Mouse (Mus musculus): Measurements from ENCODE around the gene Plekhg2.

Gene Plekhg2

DNA sequence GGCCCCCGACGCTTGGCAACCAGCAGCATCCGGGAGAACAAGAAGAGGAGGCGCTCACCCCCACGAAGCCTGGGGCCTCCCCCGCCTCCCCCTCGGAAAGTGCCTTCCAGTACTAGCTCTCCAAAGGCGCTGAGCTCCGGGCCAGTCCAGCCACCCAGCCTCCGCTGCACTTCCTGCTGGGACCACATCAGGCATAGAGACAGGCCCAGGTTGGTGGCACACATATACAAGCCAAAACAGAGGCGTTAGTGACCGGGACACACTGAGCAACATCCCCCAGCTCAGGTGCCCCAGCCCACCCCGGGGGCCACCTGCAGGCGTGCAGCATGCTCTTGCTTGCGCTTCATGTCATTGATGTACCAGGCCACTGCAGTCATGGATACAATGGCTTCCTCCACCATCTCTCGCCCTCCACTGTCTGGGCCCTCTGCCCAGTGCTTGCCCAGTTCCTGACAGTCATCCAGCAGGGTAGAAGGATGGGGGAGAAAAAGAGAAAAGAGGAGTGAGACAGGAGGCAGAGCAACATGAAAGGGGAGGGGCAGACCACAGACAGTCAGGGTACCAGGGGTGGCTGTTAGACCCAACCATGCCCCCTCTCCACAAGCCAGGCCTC, 4.6 kb downstream of the Plekhg2 start:
- DNase-seq (ENCODE audit: low spot score) = no peak

GRCm38 (mm10) chr7:28362441-28363060, 9.8 kb downstream of the Plekhg2 start:
- no peak for DNase-seq (ENCODE audit: low spot score)

- no peak for DNase-seq (ENCODE audit: low spot score)
Observed at GRCm38 (mm10) chr7:28361647-28362341, 10.6 kb downstream of the Plekhg2 start.

GRCm38 (mm10) chr7:28360291-28360690, 12.1 kb downstream of the Plekhg2 start:
- no peak for DNase-seq (ENCODE audit: low spot score)

DNA sequence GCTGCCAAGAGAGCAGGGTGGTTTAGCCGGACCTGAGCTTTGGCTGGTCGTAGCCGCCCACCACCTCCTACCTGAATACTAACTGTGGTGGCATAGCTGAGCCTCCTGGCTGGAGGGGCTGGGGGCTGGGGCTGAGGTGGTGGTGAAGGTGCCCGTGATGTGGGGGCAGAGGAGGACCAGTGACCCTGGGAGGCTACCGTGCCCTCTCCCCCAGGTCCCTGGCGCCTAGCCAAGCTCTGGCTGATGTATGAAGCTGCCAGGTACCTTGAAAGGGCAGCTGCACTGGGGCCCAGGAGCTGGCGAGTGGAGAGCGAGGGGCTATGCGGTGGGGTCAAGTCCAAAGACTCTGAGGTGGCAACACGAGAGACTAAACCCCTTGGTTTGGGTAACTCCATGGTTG, 12.5 kb downstream of the Plekhg2 start:
- DNase-seq (ENCODE audit: low spot score) = no peak

- no peak for DNase-seq (ENCODE audit: low spot score)
Observed at GRCm38 (mm10) chr7:28358431-28358830, 14.0 kb downstream of the Plekhg2 start.

GRCm38 (mm10) chr7:28357984-28358383, 14.4 kb downstream of the Plekhg2 start:
- no peak for DNase-seq (ENCODE audit: low spot score)

- DNase-seq (ENCODE audit: low spot score) = no peak
Observed at GRCm38 (mm10) chr7:28356981-28357380, 15.4 kb downstream of the Plekhg2 start.

- no peak for DNase-seq (ENCODE audit: low spot score)
Observed at GRCm38 (mm10) chr7:28355221-28355620, 17.2 kb downstream of the Plekhg2 start.

GRCm38 (mm10) chr7:28354596-28354995, 17.8 kb downstream of the Plekhg2 start:
- no peak for DNase-seq (ENCODE audit: low spot score)

- DNase-seq (ENCODE audit: low spot score) = no peak
Observed at GRCm38 (mm10) chr7:28354113-28354581, 18.3 kb downstream of the Plekhg2 start.

GRCm38 (mm10) chr7:28353267-28353666, 19.1 kb downstream of the Plekhg2 start:
- DNase-seq (ENCODE audit: low spot score) = no peak

DNA sequence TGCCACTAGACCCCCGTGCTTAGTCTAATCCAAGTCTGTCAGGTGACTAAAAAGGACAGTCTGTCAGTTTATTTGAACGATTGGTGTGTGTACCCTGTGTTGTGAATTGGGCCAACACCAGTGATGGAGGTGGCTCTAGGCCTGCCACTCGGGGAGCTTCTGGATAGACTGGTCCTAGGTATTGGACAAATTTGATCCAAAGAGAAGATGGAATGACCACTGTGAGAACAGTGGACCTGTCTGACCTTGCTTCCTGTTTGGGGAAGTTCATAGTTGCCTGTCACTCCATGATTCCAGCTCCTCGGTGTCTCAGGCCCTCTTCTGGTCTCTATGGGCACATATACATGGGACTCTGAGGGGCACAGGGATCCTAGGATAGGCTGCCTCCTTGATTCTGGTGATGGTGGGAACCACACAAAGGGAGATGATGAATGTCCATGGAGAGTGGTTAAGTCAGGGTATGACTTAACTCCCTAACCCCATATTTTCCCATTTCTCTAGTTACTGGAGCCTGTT, 20.7 kb downstream of the Plekhg2 start:
- DNase-seq (ENCODE audit: low spot score) = no peak

DNA sequence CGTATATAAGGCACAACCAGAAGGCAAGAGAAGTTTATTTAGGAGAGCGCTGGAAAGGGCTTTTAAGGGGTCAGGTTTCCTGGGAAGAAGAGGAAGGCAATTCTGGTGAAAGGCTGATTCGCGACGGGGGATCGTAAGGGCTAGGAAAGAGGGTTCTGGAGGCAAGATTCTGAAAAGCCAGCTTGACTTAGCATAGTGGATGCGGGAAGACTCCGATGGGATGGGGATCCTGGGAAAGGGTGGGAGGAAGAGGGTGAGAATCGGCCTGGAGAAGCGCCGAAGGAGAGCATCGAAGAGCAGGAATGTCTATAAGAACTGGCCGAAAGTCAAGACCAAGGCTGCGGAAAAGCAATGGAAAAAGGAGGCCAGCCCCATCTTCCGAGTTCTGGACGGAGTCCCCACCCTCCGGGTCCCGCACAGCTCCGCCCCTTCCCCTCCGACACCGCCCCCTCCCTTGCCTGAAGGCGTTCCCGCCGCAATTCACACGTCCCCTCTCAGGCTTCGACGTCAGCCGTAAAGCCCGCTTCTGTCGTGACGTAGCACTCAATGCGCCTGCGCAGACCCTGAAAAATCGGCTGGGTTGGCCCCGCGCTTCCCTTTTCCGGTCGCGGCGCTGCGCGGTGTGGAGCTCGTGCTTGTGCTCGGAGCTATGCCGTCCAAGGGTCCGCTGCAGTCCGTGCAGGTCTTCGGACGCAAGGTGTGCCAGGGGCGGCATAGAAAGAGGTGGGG, 22.1 kb downstream of the Plekhg2 start, which contains the start of gene Rps16:
Rps16 (plus strand) TSS at position 498 of the 729 bp plus-strand sequence.
- peak; percentile 98 for DNase-seq (ENCODE audit: low spot score)

DNA sequence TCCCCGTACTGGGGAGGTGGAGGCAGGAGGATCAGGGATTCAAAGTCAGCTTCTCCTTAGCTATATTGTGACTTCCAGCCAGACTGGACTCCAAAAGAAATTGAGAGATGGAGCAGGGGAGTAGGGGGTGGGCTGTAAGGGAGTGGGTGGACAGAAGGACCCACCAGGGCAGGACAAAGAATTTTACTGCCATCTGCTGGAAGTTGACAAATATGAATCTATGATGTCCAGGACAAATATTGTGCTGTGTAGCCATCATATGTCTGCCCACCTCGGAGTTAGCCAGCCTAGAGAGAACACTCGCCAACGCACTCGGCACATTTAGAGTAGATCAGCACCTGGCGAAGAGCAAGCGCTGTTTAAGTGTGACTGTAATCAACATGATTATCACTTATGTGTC, 23.8 kb downstream of the Plekhg2 start:
- no peak for DNase-seq (ENCODE audit: low spot score)

- DNase-seq (ENCODE audit: low spot score) = no peak
Observed at GRCm38 (mm10) chr7:28347746-28348145, 24.7 kb downstream of the Plekhg2 start.

GRCm38 (mm10) chr7:28344637-28345036, 27.8 kb downstream of the Plekhg2 start:
- DNase-seq (ENCODE audit: low spot score) = peak; percentile 42

GRCm38 (mm10) chr7:28341381-28341780, 31.0 kb downstream of the Plekhg2 start:
- DNase-seq (ENCODE audit: low spot score) = no peak

DNA sequence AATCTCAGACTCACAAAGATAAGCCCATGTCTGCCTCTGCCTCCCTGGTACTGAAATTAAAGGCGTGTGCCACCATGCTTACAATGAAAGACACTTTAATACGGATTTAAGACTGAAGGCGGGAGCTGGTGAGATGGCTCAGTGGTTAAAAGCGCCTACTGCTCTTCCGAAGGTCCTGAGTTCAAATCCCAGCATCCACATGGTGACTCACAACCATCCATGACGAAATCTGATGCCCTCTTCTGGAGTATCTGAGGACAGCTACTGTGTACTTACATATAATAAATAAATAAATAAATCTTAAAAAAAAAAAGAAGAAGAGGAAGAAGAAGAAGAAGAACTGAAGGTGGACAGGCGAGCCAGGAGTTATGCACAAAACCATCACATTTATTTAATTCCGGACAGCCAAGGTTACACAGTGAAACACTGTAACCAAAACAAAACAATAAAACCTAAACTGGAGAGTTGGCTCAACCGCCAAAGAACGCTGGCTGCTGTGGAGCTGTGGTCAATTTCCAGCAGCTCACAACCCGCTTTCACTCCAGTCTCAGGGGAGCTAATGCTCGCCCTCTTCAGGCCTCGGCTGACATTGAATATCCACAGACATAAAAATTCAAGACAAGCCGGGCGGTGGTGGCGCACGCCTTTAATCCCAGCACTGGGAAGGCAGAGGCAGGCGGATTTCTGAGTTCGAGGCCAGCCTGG, 33.0 kb downstream of the Plekhg2 start:
- DNase-seq (ENCODE audit: low spot score) = no peak

DNA sequence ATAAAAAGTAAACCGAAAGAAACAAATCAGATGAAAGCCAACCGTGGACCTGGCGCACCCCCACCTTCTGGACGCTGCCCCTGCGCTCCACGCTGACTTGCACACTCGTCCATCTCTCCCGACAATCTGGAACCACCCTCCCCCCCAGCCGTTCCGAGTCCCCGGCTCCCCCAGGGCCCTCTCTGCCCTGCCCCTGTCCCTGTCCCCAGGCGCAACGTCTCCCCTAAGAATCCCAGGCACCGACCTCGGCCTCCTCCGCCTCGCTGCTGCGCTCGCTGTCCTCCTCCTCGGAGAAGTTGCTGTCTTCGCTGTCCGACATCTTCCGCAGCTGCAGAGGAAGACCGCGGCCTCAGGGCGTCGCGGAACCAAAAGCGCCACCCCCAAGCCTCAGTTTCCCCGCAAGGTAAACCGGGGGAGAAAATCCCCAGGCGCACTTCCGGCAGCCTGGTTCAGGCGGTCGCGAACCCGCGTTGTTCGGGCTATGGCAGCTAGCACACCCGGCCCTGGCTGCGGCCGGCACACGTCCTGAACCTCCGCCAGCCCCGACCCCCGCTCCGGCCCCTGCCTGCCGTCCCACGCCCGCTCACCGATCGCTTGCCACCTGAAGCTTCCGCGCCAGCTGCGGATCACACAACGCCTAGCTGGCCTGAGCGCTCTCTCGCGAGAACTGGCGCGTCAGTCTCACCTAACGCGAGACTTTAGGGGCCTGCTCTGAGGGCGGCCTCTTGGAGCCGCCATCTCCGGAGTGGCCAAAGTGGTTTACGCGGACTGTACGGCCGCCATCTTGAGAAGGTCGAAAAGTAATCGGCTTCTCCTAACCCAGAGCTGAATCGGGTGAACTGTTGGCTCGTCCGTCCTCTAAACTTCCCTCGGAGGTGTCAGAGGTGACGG, 34.0 kb downstream of the Plekhg2 start, which contains the start of gene Supt5:
Supt5 (minus strand) TSS at position 639 of the 891 bp plus-strand sequence.
- DNase-seq (ENCODE audit: low spot score) = peak; percentile 79
